Mouse (Mus musculus): ENCODE results near the gene Slx4ip. TPM values are rescaled to one million over a fixed set of nuclear protein-coding genes. Genes with fewer than 3 reads are reported as not detected.
A peak's percentile ranks its signal among the peaks of the same experiment; 100 is the strongest.
"Not testable (repeated sequence)": the region's sequence is repeated elsewhere in the genome, so short reads cannot be mapped to it uniquely, and the experiment has no call there.

The Slx4ip gene
- 12.3 and 13.2 TPM in 2 replicates for polyA plus RNA-seq (2014; fragmentation: Nextera tagmentation; extraction: Ambion mirVana)

- Histone ChIP-seq H3K36me3 (ENCODE audit: control insufficient read depth, insufficient read depth, low read length) (no peaks in the 10 kb centered on the region), H3K9ac (replicated peaks; ENCODE audit: low read depth, low read length) (peak within 1 kb of the TSS; percentile 68), H3K4me1 (ENCODE audit: control insufficient read depth, insufficient read depth, low read length) (peaks cover 5% of the 10 kb centered on the region; the same call in 1 of the 2 replicates), H3K4me2 (ENCODE audit: low read depth, low read length) (peak within 1 kb of the TSS; percentile 47), H3K27ac (ENCODE audit: low read depth, low read length) (peak within 1 kb of the TSS; percentile 97), H3K4me3 (ENCODE audit: low read depth, low read length) (peak within 1 kb of the TSS; percentile 53), H3K27me3 (ENCODE audit: control insufficient read depth, insufficient read depth, low read length) (no peaks in the 10 kb centered on the region), H3K9me3 (ENCODE audit: control insufficient read depth, low read length) (no peaks in the 10 kb centered on the region)
- peak; percentile 97 for ATAC-seq (ENCODE audit: low read depth)
- under 1% methylated on average over 49 of the region's 49 CpGs for WGBS
These were observed at the start of gene Slx4ip, which contains the start of the genes AL731706.1 and Mkks for GRCm38 (mm10) chr2:136891068-136891950. Gene Slx4ip, plus strand, starts transcription at chr2:136891218. Gene AL731706.1, minus strand, starts transcription at chr2:136891389. Gene Mkks, minus strand, starts transcription at chr2:136891389.

GRCm38 (mm10) chr2:136850366-136850765, 40.7 kb upstream of the Slx4ip start:
- Histone ChIP-seq H3K4me1 (ENCODE audit: control insufficient read depth, insufficient read depth, low read length) (no peaks in the 10 kb centered on the region), H3K4me3 (ENCODE audit: low read depth, low read length) (no peak overlapping the region), H3K9ac (replicated peaks; ENCODE audit: low read depth, low read length) (no peak overlapping the region), H3K27me3 (ENCODE audit: control insufficient read depth, insufficient read depth, low read length) (no peaks in the 10 kb centered on the region), H3K27ac (ENCODE audit: low read depth, low read length) (no peak overlapping the region), H3K9me3 (ENCODE audit: control insufficient read depth, low read length) (no peaks in the 10 kb centered on the region), H3K36me3 (ENCODE audit: control insufficient read depth, insufficient read depth, low read length) (no peaks in the 10 kb centered on the region), H3K4me2 (ENCODE audit: low read depth, low read length) (no peak overlapping the region)
- no peak for ATAC-seq (ENCODE audit: low read depth)
- 73% methylated on average over 3 of the region's 3 CpGs for WGBS

GRCm38 (mm10) chr2:136854543-136855388, 36.3 kb upstream of the Slx4ip start:
- H3K9ac ChIP-seq (replicated peaks; ENCODE audit: low read depth, low read length): no peak overlapping the region
- ATAC-seq (ENCODE audit: low read depth): no peak
- no peak overlapping the region for H3K4me3 ChIP-seq (ENCODE audit: low read depth, low read length)
- 14% methylated on average over 5 of the region's 5 CpGs for WGBS
- H3K9me3 ChIP-seq (ENCODE audit: control insufficient read depth, low read length): no peaks in the 10 kb centered on the region
- H3K4me1 ChIP-seq (ENCODE audit: control insufficient read depth, insufficient read depth, low read length): no peaks in the 10 kb centered on the region
- peak overlapping the region; percentile 4; the same call in 1 of the 2 replicates for H3K27ac ChIP-seq (ENCODE audit: low read depth, low read length)
- H3K36me3 ChIP-seq (ENCODE audit: control insufficient read depth, insufficient read depth, low read length): no peaks in the 10 kb centered on the region
- no peak overlapping the region for H3K4me2 ChIP-seq (ENCODE audit: low read depth, low read length)
- no peaks in the 10 kb centered on the region for H3K27me3 ChIP-seq (ENCODE audit: control insufficient read depth, insufficient read depth, low read length)

GRCm38 (mm10) chr2:136885579-136885978, 5.4 kb upstream of the Slx4ip start, which contains the start of gene AL731706.2:
Gene AL731706.2, minus strand, starts transcription at chr2:136885679.
- Histone ChIP-seq H3K36me3 (ENCODE audit: control insufficient read depth, insufficient read depth, low read length) (peaks cover 18% of the 10 kb centered on the region), H3K27ac (ENCODE audit: low read depth, low read length) (no peak within 1 kb of the TSS), H3K4me3 (ENCODE audit: low read depth, low read length) (no peak within 1 kb of the TSS), H3K4me1 (ENCODE audit: control insufficient read depth, insufficient read depth, low read length) (no peaks in the 10 kb centered on the region), H3K9me3 (ENCODE audit: control insufficient read depth, low read length) (no peaks in the 10 kb centered on the region), H3K4me2 (ENCODE audit: low read depth, low read length) (no peak within 1 kb of the TSS), H3K27me3 (ENCODE audit: control insufficient read depth, insufficient read depth, low read length) (no peaks in the 10 kb centered on the region), H3K9ac (replicated peaks; ENCODE audit: low read depth, low read length) (no peak within 1 kb of the TSS)
- no peak for ATAC-seq (ENCODE audit: low read depth)
- WGBS: 96% methylated on average over 2 of the region's 2 CpGs

GRCm38 (mm10) chr2:136886846-136887245, 4.2 kb upstream of the Slx4ip start:
- 69% methylated on average over 4 of the region's 4 CpGs for WGBS
- no peaks in the 10 kb centered on the region for H3K9me3 ChIP-seq (ENCODE audit: control insufficient read depth, low read length)
- H3K9ac ChIP-seq (replicated peaks; ENCODE audit: low read depth, low read length): no peak overlapping the region
- no peak for ATAC-seq (ENCODE audit: low read depth)
- H3K4me3 ChIP-seq (ENCODE audit: low read depth, low read length): no peak overlapping the region
- no peaks in the 10 kb centered on the region for H3K4me1 ChIP-seq (ENCODE audit: control insufficient read depth, insufficient read depth, low read length)
- H3K27ac ChIP-seq (ENCODE audit: low read depth, low read length): no peak overlapping the region
- no peak overlapping the region for H3K4me2 ChIP-seq (ENCODE audit: low read depth, low read length)
- peaks cover 10% of the 10 kb centered on the region for H3K36me3 ChIP-seq (ENCODE audit: control insufficient read depth, insufficient read depth, low read length)
- no peaks in the 10 kb centered on the region for H3K27me3 ChIP-seq (ENCODE audit: control insufficient read depth, insufficient read depth, low read length)

GRCm38 (mm10) chr2:136890716-136891067, 326 bp upstream of the Slx4ip start:
- peak overlapping the region; percentile 41 for H3K4me2 ChIP-seq (ENCODE audit: low read depth, low read length)
- not testable (repeated sequence) for H3K9me3 ChIP-seq (ENCODE audit: control insufficient read depth, low read length); H3K27me3 ChIP-seq (ENCODE audit: control insufficient read depth, insufficient read depth, low read length); H3K4me1 ChIP-seq (ENCODE audit: control insufficient read depth, insufficient read depth, low read length); H3K36me3 ChIP-seq (ENCODE audit: control insufficient read depth, insufficient read depth, low read length)
- H3K9ac ChIP-seq (replicated peaks; ENCODE audit: low read depth, low read length): peak overlapping the region; percentile 60
- peak overlapping the region; percentile 97 for H3K27ac ChIP-seq (ENCODE audit: low read depth, low read length)
- ATAC-seq (ENCODE audit: low read depth): peak; percentile 74
- H3K4me3 ChIP-seq (ENCODE audit: low read depth, low read length): peak overlapping the region; percentile 53
- WGBS: 7% methylated on average over 15 of the region's 15 CpGs

- WGBS: under 1% methylated on average over 23 of the region's 23 CpGs
- H3K9ac ChIP-seq (replicated peaks; ENCODE audit: low read depth, low read length): peak overlapping the region; percentile 68
- peak; percentile 84 for ATAC-seq (ENCODE audit: low read depth)
- H3K4me2 ChIP-seq (ENCODE audit: low read depth, low read length): peak overlapping the region; percentile 47
- H3K27me3 ChIP-seq (ENCODE audit: control insufficient read depth, insufficient read depth, low read length): no peaks in the 10 kb centered on the region
- H3K4me3 ChIP-seq (ENCODE audit: low read depth, low read length): peak overlapping the region; percentile 53
- no peaks in the 10 kb centered on the region for H3K9me3 ChIP-seq (ENCODE audit: control insufficient read depth, low read length)
- H3K27ac ChIP-seq (ENCODE audit: low read depth, low read length): peak overlapping the region; percentile 97
- no peaks in the 10 kb centered on the region for H3K36me3 ChIP-seq (ENCODE audit: control insufficient read depth, insufficient read depth, low read length)
- peaks cover 5% of the 10 kb centered on the region; the same call in 1 of the 2 replicates for H3K4me1 ChIP-seq (ENCODE audit: control insufficient read depth, insufficient read depth, low read length)
These were observed 943 bp downstream of the Slx4ip start for GRCm38 (mm10) chr2:136891951-136892371.

- ATAC-seq (ENCODE audit: low read depth): no peak
- Histone ChIP-seq H3K9ac (replicated peaks; ENCODE audit: low read depth, low read length) (no peak overlapping the region), H3K36me3 (ENCODE audit: control insufficient read depth, insufficient read depth, low read length) (no peaks in the 10 kb centered on the region), H3K27me3 (ENCODE audit: control insufficient read depth, insufficient read depth, low read length) (no peaks in the 10 kb centered on the region), H3K27ac (ENCODE audit: low read depth, low read length) (no peak overlapping the region), H3K4me2 (ENCODE audit: low read depth, low read length) (no peak overlapping the region), H3K4me1 (ENCODE audit: control insufficient read depth, insufficient read depth, low read length) (peaks cover 5% of the 10 kb centered on the region; the same call in 1 of the 2 replicates), H3K9me3 (ENCODE audit: control insufficient read depth, low read length) (no peaks in the 10 kb centered on the region), H3K4me3 (ENCODE audit: low read depth, low read length) (no peak overlapping the region)
- 78% methylated on average over 2 of the region's 2 CpGs for WGBS
These were observed 3.5 kb downstream of the Slx4ip start for GRCm38 (mm10) chr2:136894494-136894893.

Data from neural tube, embryonic 14.5 days (tissue).